Mouse (Mus musculus) ES-Bruce4 (cell line): ENCODE measurements at regions not wholly inside any gene's neighbourhood (a gene's known extent, or its start where the extent isn't known, plus 50 kb on each side); places are given as distances from the start of the nearest gene placed in this dataset.

Source experiments
- CTCF ChIP-seq: IDR thresholded peaks from one replicate; pipeline ENCODE4 v1.8.1; 2011; ENCODE audit warnings: low read depth, low read length
- EP300 ChIP-seq: IDR thresholded peaks from 2 replicates; pipeline ENCODE4 v1.6.1; 2011; ENCODE audit warnings: low read depth, low read length; ENCODE audit not compliant: insufficient read depth

DNA sequence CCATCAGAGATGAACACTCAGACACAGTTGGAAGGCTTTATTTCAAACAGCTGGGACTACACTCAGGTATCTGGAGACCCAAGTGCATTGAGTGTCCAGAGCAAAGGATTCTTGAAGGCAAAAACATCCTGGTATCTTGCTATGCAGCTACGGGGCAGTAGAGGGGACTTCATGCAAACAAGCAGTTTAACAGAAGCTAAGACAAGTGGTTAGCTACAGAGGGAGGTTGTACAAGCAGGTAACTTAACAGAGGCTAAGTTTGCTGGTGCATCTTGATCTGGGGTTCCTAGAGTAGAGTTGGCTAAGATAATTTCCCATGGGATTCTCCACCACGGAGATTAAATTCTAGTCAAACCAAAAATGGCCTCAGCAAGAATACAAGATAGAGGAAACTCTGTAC, 145.5 kb upstream of the Zfp618 start:
- no peak for TF ChIP-seq EP300
- TF ChIP-seq CTCF: no peak
